Mouse (Mus musculus): Measurements from ENCODE around the gene Ush2a.

GRCm38 (mm10) chr1:188837613-188838295 lies 575.9 kb downstream of the Ush2a start:
- TF ChIP-seq CTCF (IDR thresholded peaks at IDR 0.05; ENCODE audit: insufficient read depth, low read depth, low read length) (no peak), POLR2A (IDR thresholded peaks at IDR 0.05; ENCODE audit: insufficient read depth, low read depth, low read length) (no peak)

Measured in olfactory bulb, adult 2 months (tissue).